Mouse (Mus musculus): Measurements from ENCODE around the gene Serpina1b. TPM values are rescaled to one million over a fixed set of nuclear protein-coding genes. Genes with fewer than 3 reads are reported as not detected.
A peak's percentile ranks its signal among the peaks of the same experiment; 100 is the strongest.
"Not testable (repeated sequence)": the region's sequence is repeated elsewhere in the genome, so short reads cannot be mapped to it uniquely, and the experiment has no call there.

The Serpina1b gene
- total RNA-seq, 2 experiments from 2014 or later: 691 to 1,677 TPM

DNA sequence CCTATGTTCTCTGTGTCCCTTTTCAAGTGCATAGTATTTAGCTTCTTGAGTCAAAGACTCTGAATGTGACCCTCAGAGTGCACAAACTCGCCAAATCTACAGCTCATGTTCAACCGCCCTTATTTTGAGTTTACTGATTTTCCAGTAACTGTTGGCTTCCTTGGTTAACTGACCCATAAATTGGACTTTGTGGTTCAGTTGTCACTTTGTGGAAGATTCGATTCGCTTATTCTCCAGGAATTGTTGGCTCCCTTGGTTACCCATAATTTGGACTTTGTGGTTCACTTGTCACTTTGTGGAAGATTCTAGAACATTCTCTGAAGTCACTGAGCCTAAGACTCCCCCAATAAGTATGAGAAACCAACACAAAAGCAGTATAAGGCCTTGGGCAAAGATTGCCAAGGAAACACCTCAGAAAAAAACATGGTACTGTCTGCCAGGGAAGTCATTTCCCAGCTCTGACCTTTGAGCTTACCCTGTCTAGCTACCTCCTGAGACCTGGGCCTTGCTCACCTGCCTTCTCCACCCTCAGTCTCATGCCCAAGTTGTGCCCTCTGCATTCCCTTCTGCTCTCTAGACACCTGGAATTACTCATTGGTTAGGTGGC is 129.9 kb downstream of the Serpina1b start:
- no peak for DNase-seq

DNA sequence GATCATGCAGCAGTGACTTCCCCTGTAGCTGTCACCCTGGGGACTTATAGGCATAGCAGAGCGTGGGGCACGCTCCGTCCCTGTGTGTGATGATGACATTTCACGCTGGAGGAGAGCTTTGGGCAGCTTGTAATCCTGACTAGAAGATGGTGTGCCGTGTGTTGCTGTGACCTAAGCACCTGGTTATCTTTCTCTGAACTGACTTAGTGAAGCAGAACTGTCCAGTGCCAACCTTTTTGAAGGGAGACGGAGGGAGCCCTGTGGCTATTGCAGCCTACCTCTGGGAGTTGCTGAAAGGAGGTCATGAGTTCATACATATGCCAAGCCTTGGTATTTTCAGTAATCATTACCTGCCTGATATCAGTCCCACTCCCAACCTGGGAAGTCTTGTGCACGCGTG is 134.7 kb downstream of the Serpina1b start, which contains the start of gene Serpina1f:
Gene Serpina1f, minus strand, starts transcription at position 101 of the 400 bp plus-strand sequence.
- DNase-seq: no peak

- DNase-seq: peak; percentile 15
Measured at GRCm38 (mm10) chr12:103688221-103688814, 141.9 kb downstream of the Serpina1b start.

DNA sequence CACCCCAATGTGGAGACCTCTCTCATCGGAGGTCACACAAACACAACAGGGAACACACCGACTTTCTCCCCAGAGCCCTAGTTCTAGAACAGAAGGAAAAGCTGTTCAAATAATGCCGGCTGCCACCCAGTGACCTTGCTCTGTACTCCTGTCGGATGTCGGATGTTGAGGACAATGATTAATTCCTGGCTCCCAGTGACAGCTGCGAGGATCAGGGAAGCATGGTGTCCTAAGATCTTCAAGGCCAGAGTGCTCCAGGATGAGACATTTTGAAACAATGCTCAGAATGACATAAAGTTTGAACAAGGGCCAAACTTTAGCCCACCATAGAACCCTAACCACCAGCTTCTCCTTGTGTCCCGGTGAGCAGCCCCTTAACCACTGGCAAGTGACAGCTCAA is 143.2 kb downstream of the Serpina1b start:
- DNase-seq: peak; percentile 37

DNA sequence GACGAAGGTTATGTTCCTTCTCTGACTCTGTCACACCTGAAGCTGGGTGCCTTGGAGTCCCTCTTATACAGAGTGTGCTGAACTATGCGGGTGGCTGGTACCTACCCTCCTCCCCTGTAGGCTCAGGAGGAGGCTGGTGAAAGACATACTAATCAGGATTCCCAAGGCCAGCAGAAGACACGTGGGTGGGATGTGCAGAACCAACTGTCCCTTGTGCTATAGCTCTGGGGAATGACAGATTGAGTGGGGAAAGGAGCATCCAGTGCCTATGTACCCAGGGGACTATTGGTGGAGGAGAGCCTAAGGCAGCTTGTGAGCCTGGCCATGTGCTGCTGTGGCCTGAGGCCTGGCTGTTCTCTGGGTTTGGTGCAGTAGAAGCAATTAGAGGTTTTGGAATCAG is 144.1 kb downstream of the Serpina1b start:
- DNase-seq: no peak

DNA sequence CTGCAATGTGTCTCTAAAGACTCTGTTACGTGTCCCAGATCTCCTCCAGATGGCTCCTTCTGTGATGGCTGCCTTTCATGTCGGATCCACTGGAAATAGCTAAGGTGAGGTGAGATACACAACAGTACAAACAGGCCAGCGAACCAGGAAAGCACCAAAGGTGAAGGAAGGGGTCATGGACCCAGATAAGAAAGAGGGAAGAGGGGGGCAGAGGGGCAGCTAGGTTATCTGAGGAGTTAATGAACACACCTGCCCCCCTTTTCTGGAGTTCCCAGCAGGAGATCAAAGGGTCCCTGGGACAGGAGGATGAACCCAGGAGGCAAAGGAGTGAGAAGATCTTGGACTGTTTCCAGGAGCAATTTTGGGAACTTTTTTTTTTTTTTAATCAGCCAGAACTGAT is 144.8 kb downstream of the Serpina1b start:
- no peak for DNase-seq

GRCm38 (mm10) chr12:103683775-103684174 is 146.4 kb downstream of the Serpina1b start:
- DNase-seq: no peak

DNA sequence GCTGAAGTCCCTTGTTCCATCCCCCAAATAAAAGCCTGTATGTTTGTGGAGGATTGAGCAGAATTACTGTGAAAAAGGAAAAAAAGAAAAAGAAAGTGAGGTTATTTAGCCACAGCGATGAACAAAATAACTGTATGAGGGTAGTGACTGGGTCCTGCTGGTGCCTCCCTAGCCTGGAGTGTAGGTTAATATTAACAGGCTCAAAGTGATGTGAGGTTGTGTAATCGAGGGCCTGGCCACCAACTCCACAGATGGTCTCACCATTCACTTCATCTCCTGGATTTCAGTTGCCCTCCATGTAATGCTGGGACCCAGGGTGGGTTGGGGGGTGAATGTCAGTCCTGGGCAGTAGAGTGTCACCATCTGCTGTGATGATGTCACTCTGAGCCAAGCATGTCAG is 148.4 kb downstream of the Serpina1b start:
- no peak for DNase-seq

DNA sequence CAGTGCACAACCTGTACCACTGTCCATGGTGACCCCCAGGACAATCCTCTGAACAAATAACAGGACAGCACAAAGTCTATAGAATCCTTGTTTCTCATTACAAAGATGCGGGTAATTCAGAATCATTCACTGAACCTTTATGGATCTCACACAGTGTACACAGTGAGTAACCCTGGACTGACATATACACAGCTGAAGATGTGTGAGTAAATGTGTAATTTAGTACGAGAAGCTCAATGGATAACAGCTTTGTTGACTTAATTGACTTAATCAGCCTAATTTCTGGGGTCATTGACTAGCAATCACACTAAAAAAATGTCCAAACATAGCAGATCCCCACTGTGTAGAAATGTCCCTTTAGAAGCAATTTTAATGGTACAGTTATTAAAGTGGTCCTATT is 149.0 kb downstream of the Serpina1b start:
- no peak for DNase-seq

DNA sequence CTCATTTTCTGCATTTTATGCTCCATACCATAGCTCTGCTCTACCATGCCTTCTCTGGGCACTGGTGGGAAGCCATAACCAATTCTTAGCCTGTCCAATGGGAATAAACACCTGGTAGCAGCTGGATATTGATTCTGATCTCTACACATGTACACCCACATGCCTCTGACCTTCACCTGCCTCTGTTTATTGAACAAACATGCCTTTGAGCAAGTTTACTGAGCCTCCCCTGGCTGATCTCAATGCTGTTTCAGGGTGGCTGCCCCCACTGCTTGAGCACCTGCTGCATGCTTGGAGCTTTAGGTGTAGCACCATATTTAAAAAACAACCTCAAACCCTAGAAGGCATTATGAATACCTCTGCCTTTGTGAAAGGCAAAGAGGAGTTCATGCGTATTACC is 150.3 kb downstream of the Serpina1b start:
- not testable (repeated sequence) for DNase-seq

Other genes starting within 250 kb of the Serpina1b start
- 10 to 100 TPM; 11.9 to 22.2 TPM for gene Serpina10, start 198.9 kb downstream of the Serpina1b start, total RNA-seq (2021)
- gene Serpina6, start 173.2 kb downstream of the Serpina1b start, total RNA-seq (2021): 10 to 100 TPM; 12.2 to 21.7 TPM
- gene Serpina16, start 154.2 kb downstream of the Serpina1b start, total RNA-seq (2021): not detected
- not detected for gene Serpina1f, start 134.8 kb downstream of the Serpina1b start, total RNA-seq (2021)
- 100 to 1,000 TPM; 308 to 732 TPM for gene Serpina1d, start 56.8 kb downstream of the Serpina1b start, total RNA-seq (2021)
- 100 to 1,000 TPM; 292 to 744 TPM for gene Serpina1a, start 33.2 kb upstream of the Serpina1b start, total RNA-seq (2021)
- 100 to 1,000 TPM; 280 to 719 TPM for gene Serpina1c, start 74.5 kb upstream of the Serpina1b start, total RNA-seq (2021)
- 100 to 1,000 TPM; 155 to 364 TPM for gene Serpina1e, start 128.6 kb upstream of the Serpina1b start, total RNA-seq (2021)
- gene Serpina11, start 159.6 kb upstream of the Serpina1b start, total RNA-seq (2021): 10 to 100 TPM; 15.8 to 45.3 TPM
- under 1 TPM in 1 of 2 experiments, not detected in 1; 0.12 TPM for gene Serpina9, start 183.4 kb upstream of the Serpina1b start, total RNA-seq (2021)
- gene Serpina12, start 214.1 kb upstream of the Serpina1b start, total RNA-seq (2021): under 1 TPM; 0.36 TPM

All from adrenal gland, postnatal 10 days (tissue).